Mouse (Mus musculus) embryonic facial prominence, embryonic 11.5 days (tissue): ENCODE results near the gene Naxe. TPM values are rescaled to one million over a fixed set of nuclear protein-coding genes. Genes with fewer than 3 reads are reported as not detected.
A peak's percentile ranks its signal among the peaks of the same experiment; 100 is the strongest.

ENCODE experiments used
- ATAC-seq: fragments of 200-750 bp; cut with Nextera tagmentation; replicated peaks from 2 replicates; pipeline ENCODE4 v1.8.0; 2017; ENCODE audit warnings: low read depth; ENCODE audit not compliant: insufficient number of reproducible peaks, low FRiP score, low TSS enrichment
- DNase-seq: peaks from one replicate; pipeline ENCODE4 v3.0.0-alpha.2; 2015; ENCODE audit warnings: low spot score
- H3K27ac ChIP-seq: fragments of 300-500 bp; sonication (generic); replicated peaks from 2 replicates; pipeline ENCODE4 v1.5.1; 2014; ENCODE audit warnings: mild to moderate bottlenecking, low read depth, low read length, control low read depth
- H3K27me3 ChIP-seq: fragments of 300-500 bp; sonication (generic); 2 replicates; pipeline ENCODE4 v1.6.1; 2014; ENCODE audit warnings: mild to moderate bottlenecking, low read length, moderate library complexity, mixed read lengths; ENCODE audit not compliant: control insufficient read depth, insufficient read depth
- H3K36me3 ChIP-seq: fragments of 300-500 bp; sonication (generic); replicated peaks from 2 replicates; pipeline ENCODE4 v1.6.1; 2014; ENCODE audit warnings: low read depth, mild to moderate bottlenecking, low read length, moderate library complexity, mixed read lengths; ENCODE audit not compliant: control insufficient read depth, insufficient read depth
- H3K4me1 ChIP-seq: fragments of 300-500 bp; sonication (generic); 2 replicates; pipeline ENCODE4 v1.6.1; 2014; ENCODE audit warnings: low read length, mixed read lengths; ENCODE audit not compliant: control insufficient read depth, insufficient read depth
- H3K4me2 ChIP-seq: fragments of 300-500 bp; sonication (generic); 2 replicates; pipeline ENCODE4 v1.6.1; 2014; ENCODE audit warnings: low read depth, mild to moderate bottlenecking, control low read depth, low read length, moderate library complexity
- H3K4me3 ChIP-seq: fragments of 300-500 bp; sonication (generic); 2 replicates; pipeline ENCODE4 v1.5.1; 2014; ENCODE audit warnings: low read depth, low read length, control low read depth
- H3K9ac ChIP-seq: fragments of 300-500 bp; sonication (generic); replicated peaks from 2 replicates; pipeline ENCODE4 v1.6.1; 2014; ENCODE audit warnings: mild to moderate bottlenecking, control low read depth, low read length
- H3K9me3 ChIP-seq: fragments of 300-500 bp; sonication (generic); replicated peaks from 2 replicates; pipeline ENCODE4 v1.6.1; 2016; ENCODE audit warnings: mild to moderate bottlenecking, low read length, inconsistent platforms, mixed read lengths; ENCODE audit not compliant: control insufficient read depth
- WGBS: fragments of 180-500 bp; shearing (Covaris S2); extraction: QIAGEN DNeasy Blood & Tissue Kit; methylation state at CpG from one replicate; pipeline ENCODE4 v1.1.7; 2014; 5-methylcytosine and 5-hydroxymethylcytosine counted together
- polyA plus RNA-seq: library from polyadenylated mRNA; unstranded; fragments of >200 nt; fragmentation: Nextera tagmentation; extraction: Ambion mirVana; gene quantifications from 2 replicates; pipeline ENCODE4 v1.2.1, GENCODE M21; 2014

Naxe gene
- polyA plus RNA-seq, 1 experiment from 2014 or later = 157 TPM

- Histone ChIP-seq H3K4me3 (no peak within 1 kb of the TSS), H3K27me3 (no peaks in the 10 kb centered on the region), H3K9me3 (no peaks in the 10 kb centered on the region), H3K36me3 (no peaks in the 10 kb centered on the region), H3K27ac (no peak within 1 kb of the TSS), H3K9ac (no peak within 1 kb of the TSS), H3K4me1 (no peaks in the 10 kb centered on the region), H3K4me2 (no peak within 1 kb of the TSS)
- 73% methylated on average over 4 of the region's 4 CpGs for WGBS
- no peak for DNase-seq
- no peak for ATAC-seq
Measured at GRCm38 (mm10) chr3:88078204-88078603, 19.9 kb upstream of the Naxe start, which contains the start of gene Ttc24. Gene Ttc24, minus strand, starts transcription at chr3:88078304.

DNA sequence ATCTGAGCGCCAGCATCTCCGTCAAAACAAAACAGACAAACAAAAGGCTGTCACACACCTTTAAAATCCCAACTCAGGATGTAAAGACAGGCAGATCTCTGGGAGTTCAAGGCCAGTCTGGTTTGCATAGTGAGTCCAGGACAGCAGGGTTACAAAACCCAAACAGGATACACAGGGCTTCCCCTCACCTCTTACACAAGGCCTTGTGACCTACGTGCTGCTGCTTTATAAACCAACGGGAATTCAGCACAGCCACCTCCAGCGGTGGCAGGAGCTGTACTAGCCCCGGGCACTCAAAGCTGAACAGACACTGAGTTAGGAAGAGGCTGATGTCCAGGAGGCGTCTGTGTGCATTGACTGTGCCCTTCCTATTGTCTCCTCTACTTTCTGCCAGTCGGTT, 19.1 kb upstream of the Naxe start:
- ATAC-seq = no peak
- DNase-seq = no peak
- Histone ChIP-seq H3K4me2 (no peak overlapping the region), H3K4me1 (no peaks in the 10 kb centered on the region), H3K27ac (no peak overlapping the region), H3K36me3 (no peaks in the 10 kb centered on the region), H3K27me3 (no peaks in the 10 kb centered on the region), H3K4me3 (no peak overlapping the region), H3K9me3 (no peaks in the 10 kb centered on the region), H3K9ac (no peak overlapping the region)
- WGBS = 33% methylated on average over 8 of the region's 8 CpGs

DNA sequence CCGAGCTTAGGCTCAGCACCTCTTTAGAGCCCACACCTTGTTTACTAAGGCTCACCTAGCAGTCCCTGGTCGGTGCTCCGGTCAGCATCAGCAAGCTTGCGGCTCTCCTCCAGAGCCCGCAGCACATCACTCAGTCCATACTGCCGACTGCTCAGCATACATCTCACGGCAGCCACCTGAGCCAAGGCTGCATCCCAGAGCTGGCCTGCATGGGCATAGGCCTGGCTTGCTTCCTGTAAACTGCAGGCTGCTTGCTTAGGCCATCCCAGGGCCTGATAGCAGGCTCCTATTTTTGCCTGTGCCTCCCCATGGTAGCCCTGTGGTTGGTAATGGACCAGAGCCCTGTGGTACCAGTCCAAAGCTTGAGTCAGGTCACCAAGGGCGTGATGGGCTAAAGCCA, 16.5 kb upstream of the Naxe start:
- Histone ChIP-seq H3K27ac (no peak overlapping the region), H3K4me1 (no peaks in the 10 kb centered on the region), H3K9ac (no peak overlapping the region), H3K9me3 (no peaks in the 10 kb centered on the region), H3K36me3 (no peaks in the 10 kb centered on the region), H3K4me2 (no peak overlapping the region), H3K27me3 (no peaks in the 10 kb centered on the region), H3K4me3 (no peak overlapping the region)
- ATAC-seq = no peak
- no peak for DNase-seq
- 82% methylated on average over 8 of the region's 8 CpGs for WGBS

DNA sequence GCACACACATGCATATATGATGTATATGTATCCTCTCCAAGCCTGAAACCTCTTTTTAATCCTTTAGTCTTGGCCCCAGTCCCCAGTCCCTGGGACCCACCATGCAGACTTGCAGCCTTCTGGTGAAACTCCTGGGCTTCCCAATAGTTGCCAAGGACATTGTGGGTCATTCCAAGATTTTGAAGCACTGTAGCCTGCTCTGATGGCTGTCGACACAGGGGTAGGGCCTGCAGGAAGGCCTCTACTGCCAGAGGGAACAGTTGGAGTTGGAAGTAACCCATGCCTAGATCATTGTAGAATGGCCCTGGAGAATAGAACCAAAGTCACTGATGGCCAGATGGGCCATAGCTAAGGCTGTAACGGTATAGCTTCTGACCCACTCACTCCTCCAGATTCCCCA, 16.1 kb upstream of the Naxe start:
- no peak overlapping the region for H3K4me2 ChIP-seq
- no peak for DNase-seq
- no peak overlapping the region for H3K27ac ChIP-seq
- H3K4me3 ChIP-seq = no peak overlapping the region
- H3K9me3 ChIP-seq = no peaks in the 10 kb centered on the region
- ATAC-seq = no peak
- H3K4me1 ChIP-seq = no peaks in the 10 kb centered on the region
- no peak overlapping the region for H3K9ac ChIP-seq
- H3K36me3 ChIP-seq = no peaks in the 10 kb centered on the region
- WGBS = 78% methylated on average over 2 of the region's 2 CpGs
- H3K27me3 ChIP-seq = no peaks in the 10 kb centered on the region

- WGBS = 65% methylated on average over 2 of the region's 2 CpGs
- H3K27me3 ChIP-seq = no peaks in the 10 kb centered on the region
Measured at GRCm38 (mm10) chr3:88073631-88074030, 15.3 kb upstream of the Naxe start.

GRCm38 (mm10) chr3:88071783-88072182, 13.5 kb upstream of the Naxe start:
- Histone ChIP-seq H3K4me3 (no peak overlapping the region), H3K9me3 (no peaks in the 10 kb centered on the region), H3K4me1 (no peaks in the 10 kb centered on the region), H3K27me3 (no peaks in the 10 kb centered on the region), H3K4me2 (no peak overlapping the region), H3K9ac (no peak overlapping the region), H3K27ac (no peak overlapping the region), H3K36me3 (no peaks in the 10 kb centered on the region)
- 3% methylated on average over 5 of the region's 5 CpGs for WGBS
- ATAC-seq (peak; percentile 61; the same call in 1 of the 2 replicates), DNase-seq (peak; percentile 85)

More at GRCm38 (mm10) chr3:88073631-88074030, 15.3 kb upstream of the Naxe start:
- no peak for ATAC-seq
- Histone ChIP-seq H3K9ac (no peak overlapping the region), H3K4me2 (no peak overlapping the region), H3K4me3 (no peak overlapping the region), H3K27ac (no peak overlapping the region), H3K4me1 (no peaks in the 10 kb centered on the region), H3K9me3 (no peaks in the 10 kb centered on the region), H3K36me3 (no peaks in the 10 kb centered on the region)
- DNase-seq = no peak

- no peak overlapping the region for H3K4me3 ChIP-seq
- H3K4me1 ChIP-seq = no peaks in the 10 kb centered on the region
- H3K4me2 ChIP-seq = no peak overlapping the region
- no peaks in the 10 kb centered on the region for H3K27me3 ChIP-seq
- ATAC-seq (no peak), DNase-seq (peak; percentile 49)
- no peaks in the 10 kb centered on the region for H3K9me3 ChIP-seq
- no peak overlapping the region for H3K9ac ChIP-seq
- no peak overlapping the region for H3K27ac ChIP-seq
- no peaks in the 10 kb centered on the region for H3K36me3 ChIP-seq
- whole genome bisulfite sequencing = 12% methylated on average over 2 of the region's 2 CpGs
Measured at GRCm38 (mm10) chr3:88068386-88068785, 10.1 kb upstream of the Naxe start.

- ATAC-seq (no peak), DNase-seq (no peak)
- H3K27ac ChIP-seq = no peak overlapping the region
- no peaks in the 10 kb centered on the region for H3K9me3 ChIP-seq
- H3K9ac ChIP-seq = no peak overlapping the region
- no peak overlapping the region for H3K4me3 ChIP-seq
- no peaks in the 10 kb centered on the region; the same call in none of the 2 replicates for H3K36me3 ChIP-seq
- H3K27me3 ChIP-seq = no peaks in the 10 kb centered on the region
- 78% methylated on average over 6 of the region's 6 CpGs for WGBS
- no peak overlapping the region for H3K4me2 ChIP-seq
- H3K4me1 ChIP-seq = no peaks in the 10 kb centered on the region; the same call in 1 of the 2 replicates
Measured at GRCm38 (mm10) chr3:88057030-88057429, 1.3 kb downstream of the Naxe start.
